Mouse (Mus musculus) MEL (cell line): Measurements from ENCODE around the gene Rpl4.

ENCODE experiments used
- CHD1 ChIP-seq: IDR thresholded peaks from 2 replicates; pipeline ENCODE4 v1.6.1; 2012; ENCODE audit warnings: low read depth, mild to moderate bottlenecking, inconsistent platforms, low read length, improper control_type of control experiment
- POLR2A ChIP-seq, 2 experiments: IDR thresholded peaks; 2 replicates each; pipeline ENCODE4 v1.6.1; 2011 to 2012; ENCODE audit warnings: low read length in 2 of 2, mild to moderate bottlenecking in 2 of 2, control low read depth in 1 of 2, improper control_type of control experiment in 1 of 2, low read depth in 1 of 2, moderate library complexity in 1 of 2; ENCODE audit not compliant: control insufficient read depth in 1 of 2, insufficient read depth in 1 of 2, poor library complexity in 1 of 2
- TAL1 ChIP-seq: IDR thresholded peaks from 2 replicates; pipeline ENCODE4 v1.6.1; 2012; ENCODE audit warnings: mild to moderate bottlenecking, inconsistent platforms, low read length, moderate library complexity, mixed read lengths

- TF ChIP-seq TAL1 (no peak), CHD1 (no peak), POLR2A (IDR thresholded peaks at IDR 0.05; ENCODE audit: control insufficient read depth in 1 of 2, insufficient read depth in 1 of 2, low read depth in 1 of 2, low read length in 2 of 2, poor library complexity in 1 of 2) (no peak)
Measured at GRCm38 (mm10) chr9:64198068-64198762, 25.0 kb downstream of the Rpl4 start.
